33 mouse cellular contexts compared by ENCODE assay signal in the genomic region with DNA sequence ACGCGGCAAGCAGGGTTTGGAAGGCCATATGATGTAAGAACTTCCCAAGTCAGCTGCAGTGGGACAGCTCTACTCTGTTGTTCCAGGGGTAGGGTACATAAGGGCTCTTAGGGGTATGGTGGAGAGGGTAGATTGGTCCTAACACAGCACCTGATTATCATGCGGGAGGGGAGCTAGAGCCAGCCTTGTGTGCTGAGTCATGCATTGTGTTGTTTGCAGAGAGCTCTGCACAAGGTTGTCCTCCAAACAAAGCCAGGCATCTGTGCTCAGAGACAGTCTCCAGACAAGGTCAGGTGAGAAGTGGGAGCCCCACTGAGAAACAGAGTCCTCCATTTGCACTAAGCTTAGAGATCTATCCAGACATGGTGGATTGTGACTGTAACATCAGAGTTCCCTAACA. TPM values are rescaled to one million over a fixed set of nuclear protein-coding genes. Genes with fewer than 3 reads are reported as not detected.
A peak's percentile ranks its signal among the peaks of the same experiment; 100 is the strongest.
DNase-seq lines count a peak whose midpoint lies in the region; ATAC-seq and TF ChIP-seq lines count a peak whose summit lies in the region.
"Had no signal": no experiment of that assay in that cellular context is flagged by ENCODE, and none has a peak within 500 bp of the region (broad histone marks: within the 10 kb centered on the region; RNA-seq: fewer than 3 reads in every experiment).

No protein-coding gene starts in this region.

- TF ChIP-seq CTCF in ES-Bruce4 (IDR thresholded peaks at IDR 0.05; ENCODE audit: low read depth, low read length), result no peak
- TF ChIP-seq CTCF in liver, embryonic 14.5 days (IDR thresholded peaks at IDR 0.05; ENCODE audit: low read depth), result no peak
- TF ChIP-seq CTCF in hindbrain, postnatal 0 days (IDR thresholded peaks at IDR 0.05; ENCODE audit: low read depth), result no peak

- no peak overlapping the region for H3K4me2 ChIP-seq in liver, embryonic 14.5 days (ENCODE audit: low read depth)
- H3K4me2 ChIP-seq in hindbrain, postnatal 0 days (ENCODE audit: low read depth, low read length), result no peak overlapping the region
- H3K4me2 ChIP-seq: embryonic facial prominence, embryonic 12.5 days; forebrain, embryonic 15.5 days; midbrain, embryonic 12.5 days; neural tube, embryonic 13.5 days had no signal

- no peaks in the 10 kb centered on the region for H3K36me3 ChIP-seq in heart, embryonic 10.5 days
- no peaks in the 10 kb centered on the region for H3K36me3 ChIP-seq in ES-Bruce4 (ENCODE audit: control insufficient read depth, insufficient read depth, low read length, poor library complexity, severe bottlenecking)
- no peaks in the 10 kb centered on the region for H3K36me3 ChIP-seq in liver, embryonic 14.5 days (replicated peaks; ENCODE audit: control insufficient read depth, insufficient read depth, low read depth)
- H3K36me3 ChIP-seq in hindbrain, postnatal 0 days (ENCODE audit: insufficient read depth, low read length), result no peaks in the 10 kb centered on the region
- H3K36me3 ChIP-seq: embryonic facial prominence, embryonic 12.5 days; forebrain, embryonic 10.5 days; forebrain, embryonic 15.5 days; midbrain, embryonic 12.5 days; neural tube, embryonic 13.5 days had no signal

- ATAC-seq in liver, embryonic 14.5 days (ENCODE audit: insufficient read depth), result peak; percentile 72
- no peak for ATAC-seq in hindbrain, postnatal 0 days
- ATAC-seq: forebrain, embryonic 15.5 days; intestine, embryonic 16.5 days had no signal

- H3K4me3 ChIP-seq in heart, embryonic 10.5 days, result no peak overlapping the region
- no peak overlapping the region for H3K4me3 ChIP-seq in ES-Bruce4 (ENCODE audit: low read depth, low read length)
- H3K4me3 ChIP-seq in liver, embryonic 14.5 days (ENCODE audit: insufficient read depth in 1 of 2, low read depth in 2 of 2, low read length in 2 of 2), result no peak overlapping the region
- H3K4me3 ChIP-seq in hindbrain, postnatal 0 days (ENCODE audit: low read length), result no peak overlapping the region
- H3K4me3 ChIP-seq: embryonic facial prominence, embryonic 12.5 days; forebrain, embryonic 10.5 days; forebrain, embryonic 15.5 days; gastrocnemius, adult 2 months; heart, adult 2 months; megakaryocyte, embryonic 14.5 days; midbrain, embryonic 12.5 days; myocyte; neural tube, embryonic 13.5 days had no signal

- peak overlapping the region; percentile 32; the same call in 1 of the 2 replicates for H3K27ac ChIP-seq in heart, embryonic 10.5 days
- no peak overlapping the region for H3K27ac ChIP-seq in ES-Bruce4 (ENCODE audit: insufficient read depth, low read length)
- H3K27ac ChIP-seq in liver, embryonic 14.5 days, result no peak overlapping the region
- no peak overlapping the region for H3K27ac ChIP-seq in hindbrain, postnatal 0 days
- H3K27ac ChIP-seq: embryonic facial prominence, embryonic 12.5 days; forebrain, embryonic 10.5 days; forebrain, embryonic 15.5 days; gastrocnemius, adult 2 months; heart, adult 2 months; midbrain, embryonic 12.5 days; neural tube, embryonic 13.5 days had no signal

- H3K4me1 ChIP-seq in heart, embryonic 10.5 days, result no peaks in the 10 kb centered on the region
- no peaks in the 10 kb centered on the region for H3K4me1 ChIP-seq in ES-Bruce4 (ENCODE audit: control insufficient read depth, insufficient read depth, low read length)
- peaks cover 12 to 20% of the 10 kb centered on the region in 2 experiments for H3K4me1 ChIP-seq in liver, embryonic 14.5 days (replicated peaks; ENCODE audit: control insufficient read depth in 2 of 2, insufficient read depth in 2 of 2, low read length in 1 of 2)
- H3K4me1 ChIP-seq in hindbrain, postnatal 0 days (ENCODE audit: insufficient read depth, low read length), result no peaks in the 10 kb centered on the region
- H3K4me1 ChIP-seq: embryonic facial prominence, embryonic 12.5 days; forebrain, embryonic 15.5 days; midbrain, embryonic 12.5 days; neural tube, embryonic 13.5 days had no signal

- H3K9me3 ChIP-seq in heart, embryonic 10.5 days, result no peaks in the 10 kb centered on the region
- no peaks in the 10 kb centered on the region for H3K9me3 ChIP-seq in ES-Bruce4 (replicated peaks; ENCODE audit: control insufficient read depth, insufficient read depth, low read length, poor library complexity, severe bottlenecking)
- no peaks in the 10 kb centered on the region for H3K9me3 ChIP-seq in liver, embryonic 14.5 days (ENCODE audit: control insufficient read depth, low read length)
- H3K9me3 ChIP-seq in hindbrain, postnatal 0 days (ENCODE audit: low read length), result no peaks in the 10 kb centered on the region
- H3K9me3 ChIP-seq: embryonic facial prominence, embryonic 12.5 days; forebrain, embryonic 10.5 days; forebrain, embryonic 15.5 days; midbrain, embryonic 12.5 days; neural tube, embryonic 13.5 days had no signal

- TF ChIP-seq EP300 in ES-Bruce4 (IDR thresholded peaks at IDR 0.05; ENCODE audit: insufficient read depth, low read depth, low read length), result peak; percentile 70
- TF ChIP-seq EP300 in liver, embryonic 14.5 days (IDR thresholded peaks at IDR 0.05; ENCODE audit: low read depth), result no peak

- no peaks in the 10 kb centered on the region for H3K27me3 ChIP-seq in heart, embryonic 10.5 days (ENCODE audit: insufficient read depth, poor library complexity, severe bottlenecking)
- H3K27me3 ChIP-seq in ES-Bruce4 (ENCODE audit: control insufficient read depth, insufficient read depth, low read length, poor library complexity, severe bottlenecking), result no peaks in the 10 kb centered on the region
- H3K27me3 ChIP-seq in liver, embryonic 14.5 days (ENCODE audit: control insufficient read depth, insufficient read depth, low read length), result peaks cover 3% of the 10 kb centered on the region; the same call in 1 of the 2 replicates
- H3K27me3 ChIP-seq in hindbrain, postnatal 0 days (ENCODE audit: insufficient read depth, low read length), result no peaks in the 10 kb centered on the region
- H3K27me3 ChIP-seq: embryonic facial prominence, embryonic 12.5 days; forebrain, embryonic 15.5 days; neural tube, embryonic 13.5 days had no signal

- no peak for TF ChIP-seq POLR2A in ES-Bruce4 (IDR thresholded peaks at IDR 0.05; ENCODE audit: insufficient read depth, low read length)

- peak; percentile 81 for DNase-seq in heart, embryonic 10.5 days (ENCODE audit: low spot score)
- no peak for DNase-seq in heart, adult 18-20 months
- DNase-seq in ZHBTc4 (ENCODE audit: low read depth, low spot score), result peak; percentile 35
- DNase-seq in liver, embryonic 14.5 days (ENCODE audit: low read depth in 3 of 3, low spot score in 3 of 3), result no peak
- no peak for DNase-seq in frontal cortex, postnatal 36 days (ENCODE audit: low spot score in 2 of 2)
- no peak for DNase-seq in hindbrain, postnatal 0 days (ENCODE audit: low spot score)
- DNase-seq: adrenal gland, postnatal 10 days; cerebellum, adult 11-12 months; cerebellum, adult 9-11 months; embryo, embryonic 11 days; gastrocnemius, adult 2 months; gastrocnemius, postnatal 36 days; heart, adult 2 months; heart, postnatal 14 days; kidney, adult 9 months; kidney, postnatal 10 days; lung, postnatal 36 days; thymus, postnatal 4 days had no signal

- WGBS in heart, embryonic 10.5 days, result 83% methylated on average over 3 of the region's 3 CpGs
- 69% methylated on average over 3 of the region's 3 CpGs for WGBS in liver, embryonic 14.5 days (ENCODE audit: insufficient replicate concordance)
- 91% methylated on average over 3 of the region's 3 CpGs for WGBS in hindbrain, postnatal 0 days

- no peak overlapping the region for H3K9ac ChIP-seq in ES-Bruce4 (ENCODE audit: low read depth, poor library complexity, severe bottlenecking)
- H3K9ac ChIP-seq in liver, embryonic 14.5 days (replicated peaks), result no peak overlapping the region
- no peak overlapping the region for H3K9ac ChIP-seq in hindbrain, postnatal 0 days (replicated peaks; ENCODE audit: low read length)
- H3K9ac ChIP-seq: embryonic facial prominence, embryonic 12.5 days; forebrain, embryonic 15.5 days; midbrain, embryonic 12.5 days; neural tube, embryonic 13.5 days had no signal

RNA-seq across cellular contexts. Expression of gene Nr2e1, which starts 36.9 kb away (rescaled TPM):
- polyA plus RNA-seq in heart, embryonic 10.5 days (2016; fragmentation: Nextera tagmentation; extraction: Ambion mirVana), result not detected in 2 replicates
- not detected for total RNA-seq in heart, adult 18-20 months (2021)
- not detected in 2 replicates for polyA plus RNA-seq in ES-Bruce4 (2011; ENCODE audit: insufficient read depth, insufficient read length, low read depth, missing spikeins)
- 0.06 TPM in 1 of 2 replicates, not detected in the other for polyA plus RNA-seq in liver, embryonic 14.5 days (2012; rRNA removed)
- polyA plus RNA-seq in liver, embryonic 14.5 days (2014; fragmentation: Nextera tagmentation; extraction: Ambion mirVana), result not detected in 2 replicates
- total RNA-seq in hindbrain, postnatal 0 days (2014; rRNA removed), result 0.10 TPM in 1 of 2 replicates, not detected in the other
- polyA plus RNA-seq in hindbrain, postnatal 0 days (2015; fragmentation: Nextera tagmentation; extraction: Ambion mirVana), result not detected in 2 replicates
- total RNA-seq: adrenal gland, postnatal 10 days; gastrocnemius, adult 2 months; gastrocnemius, postnatal 36 days; heart, adult 2 months; heart, postnatal 14 days; liver, adult 2 months had no signal
- polyA plus RNA-seq: heart, adult 2 months; intestine, embryonic 16.5 days; large intestine, adult 2 months; limb, embryonic 11.5 days; liver, adult 2 months; lung, embryonic 16.5 days; myocyte; neural tube, embryonic 13.5 days; stomach, embryonic 14.5 days; thymus, postnatal 0 days had no signal

RNA-seq across cellular contexts. Expression of gene Ostm1, which starts 37.1 kb away (rescaled TPM):
- 21.1 and 31.6 TPM in 2 replicates for polyA plus RNA-seq in heart, embryonic 10.5 days (2016; fragmentation: Nextera tagmentation; extraction: Ambion mirVana)
- total RNA-seq in heart, adult 18-20 months (2021), result 10 to 100 TPM; 21.2 to 22.7 TPM
- 14.2 and 18.6 TPM in 2 replicates for polyA plus RNA-seq in ES-Bruce4 (2011; ENCODE audit: insufficient read depth, insufficient read length, low read depth, missing spikeins)
- polyA plus RNA-seq in liver, embryonic 14.5 days (2012; rRNA removed), result 6.2 and 7.0 TPM in 2 replicates
- 14.3 and 17.2 TPM in 2 replicates for polyA plus RNA-seq in liver, embryonic 14.5 days (2014; fragmentation: Nextera tagmentation; extraction: Ambion mirVana)
- total RNA-seq in hindbrain, postnatal 0 days (2014; rRNA removed), result 37.0 and 43.1 TPM in 2 replicates
- 36.8 and 39.2 TPM in 2 replicates for polyA plus RNA-seq in hindbrain, postnatal 0 days (2015; fragmentation: Nextera tagmentation; extraction: Ambion mirVana)

RNA-seq across cellular contexts. Expression of gene Snx3, which starts 44.7 kb away (rescaled TPM):
- 339 and 374 TPM in 2 replicates for polyA plus RNA-seq in heart, embryonic 10.5 days (2016; fragmentation: Nextera tagmentation; extraction: Ambion mirVana)
- total RNA-seq in heart, adult 18-20 months (2021), result 100 to 1,000 TPM; 173 to 184 TPM
- 190 and 194 TPM in 2 replicates for polyA plus RNA-seq in ES-Bruce4 (2011; ENCODE audit: insufficient read depth, insufficient read length, low read depth, missing spikeins)
- 183 and 186 TPM in 2 replicates for polyA plus RNA-seq in liver, embryonic 14.5 days (2012; rRNA removed)
- polyA plus RNA-seq in liver, embryonic 14.5 days (2014; fragmentation: Nextera tagmentation; extraction: Ambion mirVana), result 208 and 230 TPM in 2 replicates
- total RNA-seq in hindbrain, postnatal 0 days (2014; rRNA removed), result 129 and 134 TPM in 2 replicates
- polyA plus RNA-seq in hindbrain, postnatal 0 days (2015; fragmentation: Nextera tagmentation; extraction: Ambion mirVana), result 339 and 344 TPM in 2 replicates

Comparison
In these comparisons a context has a peak if more than half of its experiments do, and no peak if none do; other contexts are left out.
1. DNase-seq: peak in heart, embryonic 10.5 days (single experiment) and ZHBTc4 (single experiment); none in heart, adult 18-20 months (0 of 2), liver, embryonic 14.5 days (0 of 3), frontal cortex, postnatal 36 days (0 of 2) and hindbrain, postnatal 0 days (single experiment).